Mouse (Mus musculus): Measurements from ENCODE around the gene Smbd1. TPM values are rescaled to one million over a fixed set of nuclear protein-coding genes. Genes with fewer than 3 reads are reported as not detected.

The Smbd1 gene
- polyA plus RNA-seq, 1 experiment: 2.3 TPM

DNA sequence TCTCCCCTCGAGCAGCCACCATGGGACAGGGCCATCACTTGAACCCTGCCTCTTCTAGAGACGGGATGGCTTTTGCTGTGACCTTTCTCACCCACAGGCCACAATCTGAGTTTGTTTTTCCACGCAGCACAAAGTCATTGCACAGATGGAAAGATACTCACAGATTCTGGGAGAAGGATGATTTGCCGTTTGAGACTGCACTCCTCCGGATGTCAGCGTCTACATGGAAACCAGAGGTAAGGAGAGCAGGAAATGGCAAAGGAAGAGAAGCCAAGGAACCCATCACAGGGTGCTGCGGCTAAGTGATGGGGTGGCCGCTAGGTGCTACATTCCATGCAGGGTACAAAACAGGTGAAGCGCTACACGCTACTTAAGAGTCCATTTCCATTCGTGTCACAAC, 18.8 kb upstream of the Smbd1 start:
- DNase-seq: no peak
- no peak for TF ChIP-seq CTCF (IDR thresholded peaks at IDR 0.05; ENCODE audit: insufficient read depth, low read length)
- no peak for TF ChIP-seq POLR2A (IDR thresholded peaks at IDR 0.05; ENCODE audit: borderline replicate concordance, extremely low read depth, low read depth, low read length)
- 82% methylated on average over 11 of the region's 11 CpGs for WGBS

GRCm38 (mm10) chr16:32826521-32826920, 16.2 kb upstream of the Smbd1 start:
- 93% methylated on average over 11 of the region's 11 CpGs for WGBS
- no peak for TF ChIP-seq POLR2A (IDR thresholded peaks at IDR 0.05; ENCODE audit: borderline replicate concordance, extremely low read depth, low read depth, low read length)
- no peak for TF ChIP-seq CTCF (IDR thresholded peaks at IDR 0.05; ENCODE audit: insufficient read depth, low read length)
- 0 out of 2 replicates have a peak, but pooled peaks cover 4% of the 10 kb centered on the region for H3K4me1 ChIP-seq (ENCODE audit: control insufficient read depth, insufficient read depth, low read length)
- H3K4me3 ChIP-seq (replicated peaks; ENCODE audit: extremely low read depth, low read depth, low read length): no peak overlapping the region
- no peak for DNase-seq

More for the DNA sequence above, 18.8 kb upstream of the Smbd1 start:
- no peak overlapping the region for H3K4me3 ChIP-seq (replicated peaks; ENCODE audit: extremely low read depth, low read depth, low read length)
- no peaks in the 10 kb centered on the region for H3K4me1 ChIP-seq (ENCODE audit: control insufficient read depth, insufficient read depth, low read length)

GRCm38 (mm10) chr16:32825380-32825779, 15.1 kb upstream of the Smbd1 start:
- Histone ChIP-seq H3K4me3 (replicated peaks; ENCODE audit: extremely low read depth, low read depth, low read length) (no peak overlapping the region), H3K4me1 (ENCODE audit: control insufficient read depth, insufficient read depth, low read length) (0 out of 2 replicates have a peak, but pooled peaks cover 4% of the 10 kb centered on the region)
- TF ChIP-seq POLR2A (IDR thresholded peaks at IDR 0.05; ENCODE audit: borderline replicate concordance, extremely low read depth, low read depth, low read length): no peak
- no peak for TF ChIP-seq CTCF (IDR thresholded peaks at IDR 0.05; ENCODE audit: insufficient read depth, low read length)
- WGBS: 72% methylated on average over 12 of the region's 12 CpGs
- DNase-seq: no peak

DNA sequence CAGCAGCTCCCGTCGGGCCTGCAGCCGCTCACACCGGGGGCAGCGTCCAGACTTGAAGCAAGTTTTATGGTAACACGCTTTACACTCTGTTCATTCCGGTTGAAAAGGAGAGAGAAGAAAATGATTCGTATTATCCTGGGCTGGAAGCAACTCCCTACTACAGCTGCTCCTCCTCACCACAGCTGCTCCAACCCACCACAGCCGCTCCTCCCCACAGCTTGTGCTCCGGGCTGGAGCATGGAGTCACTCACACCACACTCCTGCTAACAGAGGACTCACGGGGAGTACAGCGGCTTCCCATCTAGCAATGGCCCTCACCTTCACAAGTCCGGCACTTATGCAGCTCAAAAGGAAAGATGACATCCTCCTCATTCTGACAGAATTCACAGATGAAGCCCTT, 13.8 kb upstream of the Smbd1 start:
- H3K4me3 ChIP-seq (replicated peaks; ENCODE audit: extremely low read depth, low read depth, low read length): no peak overlapping the region
- TF ChIP-seq POLR2A (IDR thresholded peaks at IDR 0.05; ENCODE audit: borderline replicate concordance, extremely low read depth, low read depth, low read length) (no peak), CTCF (IDR thresholded peaks at IDR 0.05; ENCODE audit: insufficient read depth, low read length) (no peak)
- H3K4me1 ChIP-seq (ENCODE audit: control insufficient read depth, insufficient read depth, low read length): 0 out of 2 replicates have a peak, but pooled peaks cover 4% of the 10 kb centered on the region
- DNase-seq: no peak
- 90% methylated on average over 13 of the region's 13 CpGs for WGBS

DNA sequence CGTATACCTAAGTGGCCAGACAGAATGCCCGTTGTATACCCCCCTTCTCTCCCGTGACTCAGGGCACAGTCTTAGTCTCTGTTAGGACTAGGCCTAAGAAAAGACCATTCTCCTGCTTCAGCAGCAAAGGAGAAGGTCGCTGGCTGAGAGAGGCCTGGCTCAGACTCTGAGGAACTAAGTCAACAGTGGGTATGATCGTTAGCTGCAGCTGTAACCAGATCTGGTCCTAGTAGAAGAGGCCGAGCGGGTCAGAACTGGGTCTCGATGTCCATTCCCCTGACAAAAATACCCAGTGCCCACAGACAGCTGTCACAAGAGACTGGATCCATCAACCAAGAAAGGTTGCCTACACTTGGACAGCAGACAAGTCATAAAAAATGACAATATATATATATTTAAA, 13.2 kb upstream of the Smbd1 start:
- Histone ChIP-seq H3K4me3 (replicated peaks; ENCODE audit: extremely low read depth, low read depth, low read length) (no peak overlapping the region), H3K4me1 (ENCODE audit: control insufficient read depth, insufficient read depth, low read length) (0 out of 2 replicates have a peak, but pooled peaks cover 4% of the 10 kb centered on the region)
- no peak for DNase-seq
- TF ChIP-seq POLR2A (IDR thresholded peaks at IDR 0.05; ENCODE audit: borderline replicate concordance, extremely low read depth, low read depth, low read length): no peak
- TF ChIP-seq CTCF (IDR thresholded peaks at IDR 0.05; ENCODE audit: insufficient read depth, low read length): no peak
- 82% methylated on average over 8 of the region's 8 CpGs for WGBS

GRCm38 (mm10) chr16:32822881-32823280, 12.6 kb upstream of the Smbd1 start:
- Histone ChIP-seq H3K4me1 (ENCODE audit: control insufficient read depth, insufficient read depth, low read length) (0 out of 2 replicates have a peak, but pooled peaks cover 4% of the 10 kb centered on the region), H3K4me3 (replicated peaks; ENCODE audit: extremely low read depth, low read depth, low read length) (no peak overlapping the region)
- TF ChIP-seq CTCF (IDR thresholded peaks at IDR 0.05; ENCODE audit: insufficient read depth, low read length): no peak
- no peak for TF ChIP-seq POLR2A (IDR thresholded peaks at IDR 0.05; ENCODE audit: borderline replicate concordance, extremely low read depth, low read depth, low read length)
- 72% methylated on average over 5 of the region's 5 CpGs for WGBS
- no peak for DNase-seq

DNA sequence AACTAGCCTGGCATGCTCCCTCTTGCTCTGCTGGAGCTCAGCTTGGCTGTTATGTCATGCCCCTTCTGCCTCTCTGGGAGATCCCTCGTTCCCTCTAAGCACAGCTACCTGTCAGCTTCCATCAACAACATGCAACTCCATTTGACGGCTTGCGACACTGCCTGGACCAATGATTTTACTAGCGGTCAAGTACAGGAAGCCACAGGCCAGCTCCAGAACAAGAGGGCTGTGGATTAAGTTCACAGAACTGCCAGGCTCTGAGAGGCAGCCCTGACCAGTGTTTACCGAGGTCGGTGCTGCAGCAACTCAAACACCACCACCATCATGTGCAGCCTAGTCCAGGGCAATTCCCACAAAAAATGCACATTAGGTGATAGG, 12.2 kb upstream of the Smbd1 start:
- Histone ChIP-seq H3K4me1 (ENCODE audit: control insufficient read depth, insufficient read depth, low read length) (0 out of 2 replicates have a peak, but pooled peaks cover 4% of the 10 kb centered on the region), H3K4me3 (replicated peaks; ENCODE audit: extremely low read depth, low read depth, low read length) (no peak overlapping the region)
- WGBS: 47% methylated on average over 6 of the region's 6 CpGs
- DNase-seq: peak; percentile 43
- TF ChIP-seq POLR2A (IDR thresholded peaks at IDR 0.05; ENCODE audit: borderline replicate concordance, extremely low read depth, low read depth, low read length) (peak; percentile 21; the same call in 1 of the 2 replicates), CTCF (IDR thresholded peaks at IDR 0.05; ENCODE audit: insufficient read depth, low read length) (no peak)

- H3K4me3 ChIP-seq (replicated peaks; ENCODE audit: extremely low read depth, low read depth, low read length): no peak overlapping the region
- TF ChIP-seq CTCF (IDR thresholded peaks at IDR 0.05; ENCODE audit: insufficient read depth, low read length) (no peak), POLR2A (IDR thresholded peaks at IDR 0.05; ENCODE audit: borderline replicate concordance, extremely low read depth, low read depth, low read length) (no peak)
- DNase-seq: peak; percentile 33
- 0 out of 2 replicates have a peak, but pooled peaks cover 4% of the 10 kb centered on the region for H3K4me1 ChIP-seq (ENCODE audit: control insufficient read depth, insufficient read depth, low read length)
- 38% methylated on average over 10 of the region's 10 CpGs for WGBS
Observed at GRCm38 (mm10) chr16:32821772-32822449, 11.6 kb upstream of the Smbd1 start.

GRCm38 (mm10) chr16:32818441-32818840, 8.2 kb upstream of the Smbd1 start:
- Histone ChIP-seq H3K4me1 (ENCODE audit: control insufficient read depth, insufficient read depth, low read length) (0 out of 2 replicates have a peak, but pooled peaks cover 4% of the 10 kb centered on the region), H3K4me3 (replicated peaks; ENCODE audit: extremely low read depth, low read depth, low read length) (no peak overlapping the region)
- TF ChIP-seq CTCF (IDR thresholded peaks at IDR 0.05; ENCODE audit: insufficient read depth, low read length) (no peak), POLR2A (IDR thresholded peaks at IDR 0.05; ENCODE audit: borderline replicate concordance, extremely low read depth, low read depth, low read length) (no peak)
- 65% methylated on average over 5 of the region's 5 CpGs for WGBS
- no peak for DNase-seq

DNA sequence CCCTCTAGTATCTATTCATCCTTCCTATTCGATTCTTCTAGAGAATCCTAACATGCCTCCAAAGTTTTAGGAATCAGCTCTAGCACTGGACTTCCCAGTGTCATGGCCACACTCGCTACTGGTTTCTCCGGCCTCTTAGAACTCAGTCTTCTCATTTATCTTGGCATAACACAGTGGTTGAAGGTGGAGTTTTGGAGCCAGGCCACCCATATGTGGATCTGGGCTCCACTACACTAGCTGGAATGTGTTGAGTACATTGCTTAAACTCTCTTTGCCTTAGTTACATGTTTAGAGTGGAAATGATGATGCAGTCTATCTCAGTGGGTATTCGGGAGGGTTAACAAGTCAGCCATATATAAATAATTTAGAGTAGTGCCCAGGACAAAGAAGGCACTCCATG, 7.8 kb upstream of the Smbd1 start:
- H3K4me3 ChIP-seq (replicated peaks; ENCODE audit: extremely low read depth, low read depth, low read length): no peak overlapping the region
- TF ChIP-seq POLR2A (IDR thresholded peaks at IDR 0.05; ENCODE audit: borderline replicate concordance, extremely low read depth, low read depth, low read length) (no peak), CTCF (IDR thresholded peaks at IDR 0.05; ENCODE audit: insufficient read depth, low read length) (no peak)
- H3K4me1 ChIP-seq (ENCODE audit: control insufficient read depth, insufficient read depth, low read length): 0 out of 2 replicates have a peak, but pooled peaks cover 4% of the 10 kb centered on the region
- DNase-seq: no peak
- 73% methylated on average over 4 of the region's 4 CpGs for WGBS

All from lung, adult 2 months (tissue).